ENCODE assay signal across 8 mouse cellular contexts in the genomic region with DNA sequence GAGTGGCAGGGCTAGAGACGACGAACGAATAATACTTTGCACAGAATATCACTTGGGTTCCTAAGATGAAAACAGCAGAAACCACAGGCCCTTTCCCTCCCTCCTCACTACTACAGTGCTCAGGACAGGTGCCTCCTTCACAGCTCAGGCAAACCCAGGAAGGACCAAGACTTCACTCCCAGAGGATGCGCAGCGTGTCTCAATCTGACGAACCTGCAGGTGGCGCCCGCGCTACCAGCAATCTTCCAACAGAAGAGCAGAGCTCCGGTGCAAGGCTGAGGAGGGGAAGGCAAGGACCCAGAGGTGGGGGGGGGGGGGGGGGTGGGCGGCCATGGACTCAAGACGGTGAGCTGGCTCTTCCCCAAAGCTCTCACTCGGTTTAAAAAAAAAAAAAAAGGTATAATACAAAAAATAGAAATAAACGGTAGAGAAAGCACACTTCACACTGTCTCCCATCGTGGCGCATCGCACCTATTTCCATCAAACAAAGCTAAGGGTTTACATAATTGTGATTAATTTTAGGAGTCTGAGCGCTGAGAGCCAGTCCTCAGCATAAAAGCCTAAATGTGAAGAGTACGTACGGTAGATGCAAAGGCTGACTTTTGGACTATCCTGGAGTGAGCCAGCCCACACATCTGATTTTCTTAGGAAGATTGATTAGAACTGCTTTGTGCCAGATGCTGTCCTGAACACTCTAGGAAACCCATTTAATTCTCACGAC. TPM values are rescaled to one million over a fixed set of nuclear protein-coding genes. Genes with fewer than 3 reads are reported as not detected.
DNase-seq lines count a peak whose midpoint lies in the region; ATAC-seq lines count a peak whose summit lies in the region.

No protein-coding gene starts in this region.

- no peak overlapping the region for H3K27ac ChIP-seq in hindbrain, embryonic 13.5 days

- H3K4me3 ChIP-seq in hindbrain, embryonic 13.5 days = peak overlapping the region; percentile 14; the same call in 1 of the 2 replicates

- peak overlapping the region; percentile 40 for H3K4me2 ChIP-seq in hindbrain, embryonic 13.5 days

- 24% methylated on average over 21 of the region's 21 CpGs for WGBS in hindbrain, embryonic 13.5 days

- H3K9me3 ChIP-seq in hindbrain, embryonic 13.5 days = no peaks in the 10 kb centered on the region

- peaks cover 27% of the 10 kb centered on the region for H3K4me1 ChIP-seq in hindbrain, embryonic 13.5 days (replicated peaks)

- H3K27me3 ChIP-seq in hindbrain, embryonic 13.5 days = 0 out of 2 replicates have a peak, but pooled peaks cover 7% of the 10 kb centered on the region

- ATAC-seq in hindbrain, embryonic 13.5 days (ENCODE audit: low FRiP score) = peak; percentile 43; the same call in 1 of the 2 replicates
- peak; percentile 66; the same call in 1 of the 2 replicates for ATAC-seq in megakaryocyte-erythroid progenitor cell, adult 5-6 weeks (replicated peaks; ENCODE audit: low FRiP score, low TSS enrichment, poor library complexity, severe bottlenecking)
- ATAC-seq in inflammation-experienced regulatory T-cells, adult 6 months = no peak

- peak overlapping the region; percentile 46; the same call in 1 of the 2 replicates for H3K9ac ChIP-seq in hindbrain, embryonic 13.5 days

- H3K36me3 ChIP-seq in hindbrain, embryonic 13.5 days = peaks cover 22% of the 10 kb centered on the region

- DNase-seq in R1 (ENCODE audit: low read depth, low spot score) = peak; percentile 85
- peak; percentile 94 for DNase-seq in cerebellum, adult 9-10 months
- DNase-seq in frontal cortex, adult 2 months (ENCODE audit: extremely low spot score in 1 of 2, low spot score in 1 of 2) = peak; percentile 82 to 94
- DNase-seq in layer of hippocampus, postnatal 36 days = peak; percentile 83 to 84
- peak; percentile 87 for DNase-seq in right cerebral cortex, postnatal 14 days

RNA-seq across cellular contexts. Expression of gene Atp6v0e, which starts 2.7 kb away (rescaled TPM):
- 80.3 and 80.9 TPM in 2 replicates for polyA plus RNA-seq in frontal cortex, adult 2 months (2012; rRNA removed)
- 107 and 114 TPM in 2 replicates for polyA plus RNA-seq in hindbrain, embryonic 13.5 days (2015; fragmentation: Nextera tagmentation; extraction: Ambion mirVana)
- total RNA-seq in layer of hippocampus, postnatal 36 days (2021) = 10 to 100 TPM; 43.2 to 49.3 TPM
- 212 and 213 TPM in 2 replicates for total RNA-seq in megakaryocyte-erythroid progenitor cell, adult 5-6 weeks (2014; fragmentation: Nextera tagmentation)
- 270 and 362 TPM in 2 replicates for total RNA-seq in megakaryocyte-erythroid progenitor cell, adult 5-6 weeks (2017)
- polyA plus RNA-seq in inflammation-experienced regulatory T-cells, adult 6 months (2017; shearing (Covaris generic)) = 100 to 1,000 TPM; 402 to 432 (median 418) TPM

RNA-seq across cellular contexts. Expression of gene Crebrf, which starts 55.1 kb away (rescaled TPM):
- polyA plus RNA-seq in frontal cortex, adult 2 months (2012; rRNA removed) = 16.4 and 17.6 TPM in 2 replicates
- 15.2 and 15.3 TPM in 2 replicates for polyA plus RNA-seq in hindbrain, embryonic 13.5 days (2015; fragmentation: Nextera tagmentation; extraction: Ambion mirVana)
- 100 to 1,000 TPM; 113 to 114 TPM for total RNA-seq in layer of hippocampus, postnatal 36 days (2021)
- total RNA-seq in megakaryocyte-erythroid progenitor cell, adult 5-6 weeks (2014; fragmentation: Nextera tagmentation) = 11.4 and 12.0 TPM in 2 replicates
- total RNA-seq in megakaryocyte-erythroid progenitor cell, adult 5-6 weeks (2017) = 17.9 and 37.0 TPM in 2 replicates
- polyA plus RNA-seq in inflammation-experienced regulatory T-cells, adult 6 months (2017; shearing (Covaris generic)) = 10 to 100 TPM; 29.4 to 66.0 (median 53.7) TPM
